Mouse (Mus musculus) CH12.LX (cell line): ENCODE results near the gene Dbi. TPM values are rescaled to one million over a fixed set of nuclear protein-coding genes. Genes with fewer than 3 reads are reported as not detected.

Experiments used
- DNase-seq: peaks from one replicate; pipeline ENCODE4 v3.0.0-alpha.2; 2013; ENCODE audit errors: extremely low read depth
- H3K27ac ChIP-seq: 2 replicates; pipeline ENCODE4 v1.5.1; 2012; ENCODE audit warnings: low read depth, mild to moderate bottlenecking, control low read depth, moderate library complexity; ENCODE audit not compliant: insufficient read depth
- H3K27me3 ChIP-seq: replicated peaks from 2 replicates; pipeline ENCODE3; 2012; ENCODE audit warnings: inconsistent platforms
- H3K36me3 ChIP-seq, 2 experiments: replicated peaks in 1 of 2; 2 replicates each; pipeline versions ENCODE3 to v1.6.1; 2012; ENCODE audit warnings: inconsistent platforms in 1 of 2, low read length in 1 of 2, mild to moderate bottlenecking in 1 of 2, mixed read lengths in 1 of 2, moderate library complexity in 1 of 2; ENCODE audit not compliant: control insufficient read depth in 1 of 2, insufficient read depth in 1 of 2
- H3K4me1 ChIP-seq, 2 experiments: 2 replicates each; pipeline ENCODE4 v1.6.1; 2012; ENCODE audit warnings: inconsistent platforms in 1 of 2, moderate library complexity in 1 of 2; ENCODE audit not compliant: insufficient read depth in 2 of 2, control insufficient read depth in 1 of 2
- H3K4me2 ChIP-seq: 2 replicates; pipeline ENCODE4 v1.6.1; 2012; ENCODE audit warnings: low read depth, mild to moderate bottlenecking, control low read depth; ENCODE audit not compliant: poor library complexity, insufficient read depth, severe bottlenecking
- H3K4me3 ChIP-seq, 3 experiments: fragments of 150-350 bp in 1 of 3; sonication (generic) in 1 of 3; replicated peaks in 1 of 3; 2 replicates each; pipeline versions ENCODE3 to v1.5.1; 2011 to 2012; ENCODE audit warnings: low read depth in 2 of 3, low read length in 2 of 3, mild to moderate bottlenecking in 2 of 3, moderate library complexity in 2 of 3, control low read depth in 1 of 3, improper control_type of control experiment in 1 of 3, inconsistent platforms in 1 of 3, mixed read lengths in 1 of 3; ENCODE audit not compliant: poor library complexity in 1 of 3
- H3K79me2 ChIP-seq: replicated peaks from 2 replicates; pipeline ENCODE4 v1.6.1; 2012; ENCODE audit warnings: mild to moderate bottlenecking, moderate library complexity; ENCODE audit not compliant: control insufficient read depth, poor library complexity, insufficient read depth, severe bottlenecking; ENCODE audit errors: extremely low read depth
- H3K9ac ChIP-seq: 2 replicates; pipeline ENCODE4 v1.6.1; 2012; ENCODE audit warnings: low read depth, mild to moderate bottlenecking, control low read depth, moderate library complexity; ENCODE audit not compliant: insufficient read depth
- H3K9me3 ChIP-seq: replicated peaks from 2 replicates; pipeline ENCODE3; 2012; ENCODE audit warnings: low read length, inconsistent platforms, mixed read lengths
- CHD1 ChIP-seq: IDR thresholded peaks from 2 replicates; pipeline ENCODE4 v1.6.1; 2012; ENCODE audit warnings: low read depth, low read length, improper control_type of control experiment, inconsistent platforms
- CTCF ChIP-seq, 2 experiments: IDR thresholded peaks in 1 of 2; conservative IDR thresholded peaks in 1 of 2; 2 replicates each; pipeline ENCODE4 v1.5.1; 2011 to 2012; ENCODE audit warnings: low read depth in 2 of 2, low read length in 2 of 2, improper control_type of control experiment in 1 of 2, inconsistent platforms in 1 of 2, mild to moderate bottlenecking in 1 of 2, moderate library complexity in 1 of 2
- E2F4 ChIP-seq: IDR thresholded peaks from 2 replicates; pipeline ENCODE4 v1.6.1; 2011; ENCODE audit warnings: low read depth, low read length, improper control_type of control experiment; ENCODE audit not compliant: insufficient replicate concordance
- EP300 ChIP-seq: IDR thresholded peaks from 2 replicates; pipeline ENCODE4 v1.6.1; 2011; ENCODE audit warnings: low read length, improper control_type of control experiment
- GABPA ChIP-seq: IDR thresholded peaks from 2 replicates; pipeline ENCODE4 v1.6.1; 2012; ENCODE audit warnings: low read depth, low read length, improper control_type of control experiment, inconsistent platforms; ENCODE audit not compliant: insufficient replicate concordance
- IRF4 ChIP-seq: IDR thresholded peaks from 2 replicates; pipeline ENCODE4 v1.6.1; 2014; ENCODE audit warnings: low read depth, mild to moderate bottlenecking, inconsistent platforms, low read length, improper control_type of control experiment
- JUN ChIP-seq: IDR thresholded peaks from 2 replicates; pipeline ENCODE4 v1.6.1; 2011; ENCODE audit warnings: low read depth, mild to moderate bottlenecking, low read length, improper control_type of control experiment, moderate library complexity; ENCODE audit not compliant: insufficient read depth
- MAX ChIP-seq: IDR thresholded peaks from 2 replicates; pipeline ENCODE4 v1.6.1; 2011; ENCODE audit warnings: low read length, improper control_type of control experiment
- MAZ ChIP-seq: IDR thresholded peaks from 2 replicates; pipeline ENCODE4 v1.6.1; 2012; ENCODE audit warnings: low read depth, mild to moderate bottlenecking, inconsistent platforms, low read length, improper control_type of control experiment, moderate library complexity
- MYC ChIP-seq: IDR thresholded peaks from 2 replicates; pipeline ENCODE4 v1.6.1; 2011; ENCODE audit warnings: low read depth, mild to moderate bottlenecking, improper control_type of control experiment, low read length
- NELFE ChIP-seq: IDR thresholded peaks from 2 replicates; pipeline ENCODE4 v1.6.1; 2011; ENCODE audit warnings: low read depth, low read length, improper control_type of control experiment
- NRF1 ChIP-seq: IDR thresholded peaks from 2 replicates; pipeline ENCODE4 v1.6.1; 2014; ENCODE audit warnings: low read depth, mild to moderate bottlenecking, inconsistent platforms, low read length, improper control_type of control experiment, moderate library complexity
- PAX5 ChIP-seq: IDR thresholded peaks from 2 replicates; pipeline ENCODE4 v1.6.1; 2012; ENCODE audit warnings: low read length, inconsistent platforms, mixed read lengths
- POLR2A ChIP-seq: IDR thresholded peaks from 2 replicates; pipeline ENCODE4 v1.6.1; 2011; ENCODE audit warnings: low read depth, mild to moderate bottlenecking, improper control_type of control experiment, low read length
- POLR2AphosphoS2 ChIP-seq: IDR thresholded peaks from 2 replicates; pipeline ENCODE4 v1.6.1; 2011; ENCODE audit warnings: low read depth, low read length, improper control_type of control experiment
- RCOR1 ChIP-seq: conservative IDR thresholded peaks from 2 replicates; pipeline ENCODE4 v1.6.1; 2012; ENCODE audit warnings: low read depth, mild to moderate bottlenecking, inconsistent platforms, low read length, improper control_type of control experiment
- SIN3A ChIP-seq: IDR thresholded peaks from 2 replicates; pipeline ENCODE4 v1.6.1; 2012; ENCODE audit warnings: low read length, improper control_type of control experiment, inconsistent platforms
- SMC3 ChIP-seq: IDR thresholded peaks from 2 replicates; pipeline ENCODE4 v1.6.1; 2011; ENCODE audit warnings: low read depth, low read length, improper control_type of control experiment
- USF2 ChIP-seq: conservative IDR thresholded peaks from 2 replicates; pipeline ENCODE4 v1.6.1; 2011; ENCODE audit warnings: low read depth, low read length, improper control_type of control experiment
- ZC3H11A ChIP-seq: IDR thresholded peaks from 2 replicates; pipeline ENCODE4 v1.6.1; 2012; ENCODE audit warnings: low read depth, mild to moderate bottlenecking, inconsistent platforms, low read length, improper control_type of control experiment
- ZKSCAN1 ChIP-seq: IDR thresholded peaks from 2 replicates; pipeline ENCODE4 v1.6.1; 2012; ENCODE audit warnings: low read depth, inconsistent platforms, low read length, improper control_type of control experiment, borderline replicate concordance
- ZNF384 ChIP-seq: IDR thresholded peaks from 2 replicates; pipeline ENCODE4 v1.6.1; 2012; ENCODE audit warnings: low read depth, low read length, improper control_type of control experiment, inconsistent platforms
- dilution Hi-C: fragments of 300-500 bp; cut with MboI; formaldehyde crosslinking; loops from 2 replicates; pipeline ENCODE4 v1.14.3; 2020; ENCODE audit warnings: low sequenced_read_pairs; ENCODE audit not compliant: extremely low pct_unique_long_range_greater_than_20kb, extremely low pct_ligation_motif_present
- in situ Hi-C: fragments of 300-500 bp; cut with MboI; formaldehyde crosslinking; loops from 3 replicates; pipeline ENCODE4 v1.14.3; 2019; ENCODE audit warnings: low sequenced_read_pairs, low pct_ligation_motif_present, low pct_unique_long_range_greater_than_20kb, mixed read lengths
- polyA plus RNA-seq: library from polyadenylated mRNA; unstranded; fragments of >175 nt; gene quantifications from 2 replicates; pipeline ENCODE4 v1.2.1, GENCODE M21; 2012; ENCODE audit warnings: low read depth; ENCODE audit not compliant: insufficient read length
- total RNA-seq, 2 experiments: library from RNA; depleted of rRNA; stranded (reverse); fragments of 300-350 nt in 1 of 2; fragments of >200 nt in 1 of 2; gene quantifications; 2 replicates each; pipeline ENCODE4 v1.2.3; 2012 to 2014

The Dbi gene
- total and polyA plus RNA-seq, 3 experiments, result 346 to 499 (median 357) TPM

DNA sequence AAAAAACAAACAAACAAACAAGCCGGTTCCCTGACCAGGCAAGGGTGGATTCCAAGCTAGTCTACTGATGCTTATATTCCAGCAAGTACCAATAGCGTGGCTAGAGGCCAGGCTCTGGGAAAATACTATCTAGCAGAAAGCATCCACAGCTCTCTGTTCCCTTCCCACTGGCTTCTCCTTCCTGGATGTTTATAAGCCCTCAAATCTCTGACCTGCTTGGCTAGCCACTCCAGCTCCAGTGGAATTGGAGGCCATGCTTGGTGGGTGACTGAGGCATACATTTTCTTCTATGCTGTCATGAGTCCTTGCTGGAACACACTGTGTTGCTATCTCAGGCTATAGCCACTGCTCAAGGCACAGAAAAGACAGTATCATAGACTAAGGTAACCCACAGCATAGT is 2.0 kb downstream of the Dbi start:
- H3K27me3 ChIP-seq, result no peaks in the 10 kb centered on the region
- peaks cover 30 to 59% of the 10 kb centered on the region in 2 experiments for H3K36me3 ChIP-seq
- H3K4me2 ChIP-seq, result no peak overlapping the region
- H3K4me3 ChIP-seq, result no peak overlapping the region
- H3K4me1 ChIP-seq, result peaks cover 14 to 37% of the 10 kb centered on the region in 2 experiments
- no peak overlapping the region for H3K27ac ChIP-seq
- dilution Hi-C loops (no loop called here), in situ Hi-C loops (no loop called here)
- DNase-seq, result no peak
- peaks cover 5% of the 10 kb centered on the region; the same call in 1 of the 2 replicates for H3K79me2 ChIP-seq
- no peak overlapping the region for H3K9ac ChIP-seq
- H3K9me3 ChIP-seq, result peaks cover 22% of the 10 kb centered on the region
- TF ChIP-seq SMC3 (no peak), IRF4 (no peak), MAZ (no peak), CTCF (conservative IDR thresholded peaks at IDR 0.05 in 1 of 2, IDR thresholded peaks at IDR 0.05 in 1 of 2; ENCODE audit: low read depth in 2 of 2, low read length in 2 of 2) (no peak), MAX (no peak), SIN3A (no peak), POLR2A (no peak), NRF1 (no peak), ZKSCAN1 (no peak), E2F4 (no peak)

DNA sequence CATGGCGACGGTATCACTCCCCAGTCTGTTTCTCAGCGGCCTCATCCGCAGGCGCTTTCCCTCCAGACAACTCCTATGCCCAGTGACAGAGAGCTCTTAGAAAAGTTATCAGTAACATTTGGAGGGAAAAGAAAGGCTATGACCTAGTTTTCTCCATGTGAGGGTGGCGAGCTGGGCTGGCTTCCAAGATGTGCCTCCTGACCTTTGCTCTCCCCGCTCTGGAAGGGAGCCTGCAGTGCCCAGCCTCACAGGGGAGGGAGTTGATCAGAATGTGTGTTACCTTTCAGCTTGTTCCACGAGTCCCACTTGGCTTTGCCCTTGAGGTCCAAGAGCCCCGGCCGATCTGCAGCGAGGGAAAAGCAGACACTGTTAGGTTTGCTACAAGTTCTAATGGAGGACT is 4.8 kb downstream of the Dbi start:
- no peaks in the 10 kb centered on the region for H3K27me3 ChIP-seq
- in situ Hi-C loops, result no loop called here
- peaks cover 5% of the 10 kb centered on the region; the same call in 1 of the 2 replicates for H3K79me2 ChIP-seq
- peaks cover 47 to 86% of the 10 kb centered on the region in 2 experiments for H3K36me3 ChIP-seq
- peaks cover 22% of the 10 kb centered on the region for H3K9me3 ChIP-seq
- no peak overlapping the region for H3K4me2 ChIP-seq
- dilution Hi-C loops, result no loop called here
- H3K4me1 ChIP-seq, result peaks cover 9 to 22% of the 10 kb centered on the region in 2 experiments
- DNase-seq, result no peak
- no peak overlapping the region for H3K27ac ChIP-seq
- no peak overlapping the region for H3K9ac ChIP-seq
- TF ChIP-seq CTCF (conservative IDR thresholded peaks at IDR 0.05 in 1 of 2, IDR thresholded peaks at IDR 0.05 in 1 of 2; ENCODE audit: low read depth in 2 of 2, low read length in 2 of 2) (no peak), MAX (no peak), POLR2AphosphoS2 (no peak), NELFE (no peak), JUN (no peak), USF2 (no peak), NRF1 (no peak), ZNF384 (no peak), EP300 (no peak), CHD1 (no peak), IRF4 (no peak), PAX5 (no peak), ZKSCAN1 (no peak), MYC (no peak), RCOR1 (no peak), ZC3H11A (no peak), GABPA (no peak)
- TF ChIP-seq, all 38 proteins: peak for 0
- H3K4me3 ChIP-seq, result no peak overlapping the region
